Mouse (Mus musculus) thymus, postnatal 14 days (tissue): ENCODE data around the gene Gm11084.
A peak's percentile ranks its signal among the peaks of the same experiment; 100 is the strongest.
"Not testable (repeated sequence)": the region's sequence is repeated elsewhere in the genome, so short reads cannot be mapped to it uniquely, and the experiment has no call there.

Source experiments
- DNase-seq: peaks from one replicate; pipeline ENCODE4 v3.0.0; 2021

The Gm11084 gene

GRCm38 (mm10) chr2:72986616-72987015, at the start of gene Gm11084:
Gene Gm11084, minus strand, starts transcription at chr2:72986716.
- DNase-seq, result no peak

DNA sequence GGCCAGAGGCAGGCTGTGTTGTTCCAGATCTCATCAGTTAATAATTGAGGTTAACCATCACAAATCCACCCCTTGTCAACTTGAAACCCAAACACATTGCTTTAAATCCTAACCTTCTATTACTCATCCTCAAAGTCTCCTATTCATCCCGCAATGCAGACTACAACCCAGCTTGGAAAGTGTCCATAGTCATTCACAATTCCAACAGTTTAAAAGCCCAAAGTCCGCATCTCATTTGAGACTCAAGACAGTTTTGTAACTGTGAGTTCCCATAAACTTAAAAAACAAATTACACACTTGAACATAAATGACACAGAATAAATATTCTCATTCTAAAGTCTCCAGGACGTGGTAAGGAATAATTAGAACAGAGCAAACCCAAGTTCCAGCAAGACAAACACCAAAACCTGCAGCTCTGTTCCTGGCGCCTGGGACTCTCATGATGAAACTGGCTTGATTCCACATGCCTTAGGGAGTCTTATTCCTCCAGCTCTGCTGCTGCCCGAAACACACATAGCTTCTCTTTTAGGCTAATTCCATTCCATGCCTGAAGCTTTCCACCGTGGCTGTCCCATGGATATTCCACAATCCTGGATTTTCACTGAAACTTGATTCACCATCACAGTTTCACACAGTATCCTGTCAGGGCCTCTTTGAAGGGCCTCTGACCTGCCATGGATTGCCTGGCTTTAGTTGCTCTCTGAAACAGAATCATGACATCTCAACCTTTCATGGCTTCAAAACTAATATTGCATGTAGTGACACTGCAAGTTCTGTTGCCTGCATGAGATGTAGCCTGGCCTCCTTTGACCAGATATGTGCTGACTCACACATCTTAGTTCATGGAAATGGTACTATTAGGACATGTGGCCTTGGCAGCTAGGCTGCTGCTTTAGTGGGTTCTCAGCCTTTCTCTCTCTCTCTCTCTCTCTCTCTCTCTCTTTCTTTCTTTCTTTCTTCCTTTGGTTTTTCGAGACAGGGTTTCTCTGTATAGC, 44.8 kb upstream of the Gm11084 start:
- DNase-seq, result no peak

DNA sequence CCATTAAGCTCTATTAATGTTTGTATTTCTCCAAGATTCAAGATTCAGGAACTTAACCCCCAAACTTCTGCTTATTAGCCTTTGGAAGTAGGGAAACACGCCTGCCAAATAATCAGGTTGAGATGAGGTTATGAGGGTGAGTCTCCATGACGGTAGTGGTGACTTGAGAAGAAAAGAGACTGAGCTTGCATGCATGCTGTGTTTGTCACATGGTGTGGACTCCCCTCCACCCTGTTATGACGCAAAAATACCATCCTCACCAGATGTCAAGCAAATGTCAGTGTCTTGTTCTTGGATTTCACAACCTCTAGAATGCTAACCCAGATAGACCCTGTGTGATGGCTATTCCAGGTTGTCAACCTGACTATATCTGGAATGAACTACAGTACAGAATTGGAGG, 43.3 kb upstream of the Gm11084 start:
- DNase-seq, result no peak

DNA sequence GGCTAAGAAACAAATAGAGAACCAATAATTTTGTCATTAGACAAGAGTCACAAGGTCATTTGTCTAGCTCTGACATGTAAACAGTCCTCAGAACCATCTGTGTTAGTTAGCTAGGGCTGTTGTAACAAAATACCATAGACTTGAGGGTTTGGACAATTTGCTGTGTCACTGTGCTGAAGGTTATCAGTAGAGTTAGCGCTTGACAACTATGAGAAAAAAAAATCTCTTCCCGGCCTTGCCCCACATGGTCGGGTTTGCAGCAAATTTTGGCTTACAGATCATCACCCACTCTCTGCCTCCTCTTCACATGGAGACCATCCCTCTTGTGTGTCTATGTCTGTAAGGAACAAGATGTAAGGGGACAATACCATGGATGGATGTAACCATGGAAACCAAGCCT, 41.5 kb upstream of the Gm11084 start:
- DNase-seq, result no peak

DNA sequence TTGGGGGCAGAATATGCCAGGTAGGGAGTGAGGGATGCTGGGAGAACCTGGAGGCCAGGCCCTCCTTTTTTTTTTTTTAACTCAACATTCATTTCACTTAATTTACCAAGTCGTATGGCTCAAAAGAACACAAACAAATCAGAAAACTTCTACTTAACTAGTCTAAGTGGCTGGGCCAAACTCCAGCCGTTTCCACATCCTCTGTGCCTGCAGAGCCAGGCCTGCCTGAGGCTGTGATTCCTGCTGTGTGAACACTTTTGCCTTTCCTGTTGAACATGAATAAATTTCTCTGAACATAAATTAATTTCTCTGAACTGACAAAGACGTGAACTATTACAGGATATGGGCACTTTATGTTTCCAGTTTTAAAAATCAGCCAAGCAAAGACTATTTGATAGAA, 40.6 kb upstream of the Gm11084 start:
- no peak for DNase-seq

DNA sequence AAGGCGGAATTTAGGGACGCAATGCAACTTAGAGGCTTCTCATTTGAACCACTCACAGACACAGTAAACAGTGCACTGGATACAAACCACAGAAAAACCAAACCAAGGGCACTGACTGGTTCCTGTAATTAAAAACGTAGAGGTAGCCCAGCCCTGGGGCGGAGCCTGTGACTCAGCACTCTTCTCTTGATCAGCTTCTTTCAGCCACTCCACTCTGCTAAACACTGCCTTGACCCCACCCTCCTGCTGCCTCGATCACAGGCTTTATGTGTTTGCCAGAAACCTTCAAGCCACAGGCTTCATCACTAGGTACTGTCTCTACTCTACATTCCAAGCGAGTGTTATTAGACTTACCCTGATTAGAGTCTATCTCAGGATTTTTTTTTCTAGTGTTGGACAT, 37.3 kb upstream of the Gm11084 start:
- DNase-seq, result no peak

DNA sequence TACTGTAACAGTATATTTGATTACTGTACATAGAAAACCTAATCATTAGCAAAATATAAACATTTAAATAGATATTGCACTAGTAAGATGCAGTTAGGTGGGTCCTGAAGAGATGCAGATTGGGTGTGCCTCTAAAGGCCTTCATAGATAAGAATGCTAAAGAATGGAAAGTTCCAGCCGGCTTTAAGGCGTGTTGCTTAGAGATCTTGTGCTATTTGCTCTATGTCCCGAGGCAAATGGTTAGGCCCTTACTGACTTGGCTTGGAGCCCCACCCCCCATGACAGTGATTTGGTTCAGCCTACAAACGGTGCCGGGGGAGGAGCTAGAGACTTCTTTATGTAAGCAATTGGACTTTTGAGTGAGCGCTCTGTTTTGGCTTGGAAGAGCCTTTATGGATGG, 34.5 kb upstream of the Gm11084 start:
- no peak for DNase-seq

DNA sequence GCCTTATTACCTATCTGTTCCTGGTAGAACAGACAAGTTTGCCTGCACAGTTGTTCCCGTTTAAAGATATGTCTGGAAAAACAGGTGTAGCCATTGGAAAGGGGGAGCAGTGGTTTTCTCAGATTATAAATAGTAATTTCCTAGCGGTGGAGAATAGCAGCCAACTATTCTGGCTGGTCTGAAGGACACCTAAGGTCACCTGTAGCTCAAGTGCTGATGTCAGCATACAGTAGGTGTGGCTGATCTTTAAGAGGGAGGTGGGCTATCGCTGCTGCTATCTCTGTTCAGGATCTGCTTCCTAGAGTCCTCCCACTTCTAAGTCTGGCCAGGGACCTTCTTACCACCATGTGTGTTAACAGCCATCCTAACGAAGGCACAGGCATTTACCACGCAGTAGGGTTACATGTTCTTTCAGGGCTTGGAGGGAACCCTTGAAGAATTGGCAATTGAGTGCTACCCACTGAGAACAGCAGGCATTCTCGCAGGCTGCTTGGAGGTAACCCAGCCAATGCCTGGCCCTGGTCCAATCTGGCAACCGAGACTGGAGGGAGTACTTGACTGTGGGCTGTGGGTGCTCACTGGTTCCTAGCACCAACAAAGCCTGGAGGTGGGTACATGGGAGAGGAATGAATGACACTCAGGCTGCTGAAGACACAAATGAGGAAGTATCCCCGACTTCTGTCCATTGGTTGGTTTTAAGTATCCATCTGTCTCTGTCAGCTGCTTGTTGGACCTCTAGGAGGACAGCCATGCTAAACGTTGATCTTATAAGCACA, 33.0 kb upstream of the Gm11084 start:
- DNase-seq, result no peak

GRCm38 (mm10) chr2:73014063-73014462, 27.5 kb upstream of the Gm11084 start:
- not testable (repeated sequence) for DNase-seq

GRCm38 (mm10) chr2:73012636-73013035, 26.1 kb upstream of the Gm11084 start:
- DNase-seq, result no peak

GRCm38 (mm10) chr2:73007472-73007871, 21.0 kb upstream of the Gm11084 start:
- DNase-seq, result no peak

- DNase-seq, result no peak
Observed at GRCm38 (mm10) chr2:73005611-73006515, 19.3 kb upstream of the Gm11084 start.

GRCm38 (mm10) chr2:73003751-73004717, 17.5 kb upstream of the Gm11084 start:
- peak; percentile 62 for DNase-seq

DNA sequence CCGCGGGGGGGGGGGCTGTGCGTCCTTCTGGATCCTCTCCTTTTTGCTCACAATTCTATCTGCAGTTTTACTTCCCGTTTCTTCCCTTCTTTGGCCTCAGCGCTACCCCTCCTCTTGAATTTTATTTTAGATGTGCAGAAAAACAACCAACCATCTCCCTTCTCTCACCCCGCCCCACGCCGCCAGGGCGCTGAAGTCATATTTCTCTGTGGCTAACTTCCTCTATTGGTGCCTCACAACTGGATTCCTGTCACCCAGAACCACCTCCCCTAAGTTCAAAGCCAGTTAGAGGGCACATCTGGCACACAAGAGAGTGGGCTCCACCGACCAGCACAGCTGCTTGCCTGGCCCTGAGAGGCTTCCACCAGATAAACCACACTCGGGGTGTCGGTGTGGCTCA, 16.5 kb upstream of the Gm11084 start:
- peak; percentile 83 for DNase-seq

DNA sequence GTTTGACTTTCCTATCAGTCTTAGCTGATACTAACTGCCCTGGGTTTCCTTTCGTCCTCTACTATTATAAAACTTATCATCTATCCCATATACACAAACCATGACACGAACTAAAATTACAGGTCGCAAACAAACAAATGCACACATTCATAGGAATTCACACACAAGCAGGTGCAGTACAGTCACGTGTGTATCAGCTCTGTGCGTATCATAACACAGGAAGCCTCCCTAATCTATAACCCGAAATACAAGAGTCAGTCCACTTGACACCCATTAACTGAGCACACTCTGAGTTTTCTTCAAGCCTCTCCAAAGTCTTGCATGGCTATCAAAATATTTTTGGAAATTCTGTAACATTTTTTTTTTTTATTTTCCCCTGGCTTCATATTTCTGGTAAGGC, 15.9 kb upstream of the Gm11084 start:
- DNase-seq, result no peak

- no peak for DNase-seq
Observed at GRCm38 (mm10) chr2:73001994-73002393, 15.5 kb upstream of the Gm11084 start.

GRCm38 (mm10) chr2:73000194-73000593, 13.7 kb upstream of the Gm11084 start:
- DNase-seq, result no peak

DNA sequence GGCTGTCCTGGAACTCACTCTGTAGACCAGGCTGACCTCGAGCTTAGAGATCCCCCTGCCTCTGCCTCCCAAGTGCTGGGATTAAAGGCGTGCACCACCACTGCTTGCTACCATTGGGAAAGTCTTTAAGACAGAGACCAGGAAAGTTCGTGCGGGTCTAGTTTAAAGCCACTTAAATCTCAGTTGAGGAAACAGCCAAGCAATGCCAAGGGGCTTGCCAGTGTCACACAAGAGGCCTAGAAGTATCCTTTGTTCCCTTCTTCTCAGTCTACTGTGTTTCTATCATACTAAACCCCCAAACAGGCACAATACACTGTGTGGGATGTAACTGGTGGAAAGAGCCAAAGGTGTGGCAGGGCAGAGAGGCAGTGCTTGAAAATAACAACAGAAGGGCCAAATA, 11.1 kb upstream of the Gm11084 start:
- no peak for DNase-seq

DNA sequence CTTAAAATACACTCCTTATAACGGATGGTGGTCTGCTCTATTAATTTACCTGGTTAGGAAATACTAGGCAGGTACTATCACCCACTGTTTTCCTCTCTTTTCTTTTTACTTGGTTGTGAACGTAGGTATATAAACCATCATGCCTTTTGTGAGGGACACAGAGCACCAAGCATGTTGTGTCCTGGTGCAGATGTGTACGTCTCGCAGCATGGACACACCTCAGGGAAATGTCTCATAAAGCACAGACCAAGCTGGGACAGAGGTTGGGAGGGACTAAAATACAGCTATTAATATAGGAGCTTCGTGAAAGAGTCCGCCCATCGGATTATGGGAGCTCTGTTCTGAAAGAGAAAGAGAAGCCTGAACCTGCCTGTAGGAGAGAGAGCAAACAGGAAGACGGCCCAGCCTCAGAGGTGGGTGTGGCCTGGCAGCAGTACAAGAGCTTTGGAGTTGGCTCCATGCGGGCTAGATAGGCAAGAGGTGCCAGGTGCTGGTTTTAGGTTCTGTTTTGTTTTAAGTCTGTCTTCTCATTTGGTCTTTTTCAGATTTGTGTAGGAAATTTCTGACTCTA, 10.4 kb upstream of the Gm11084 start:
- DNase-seq, result peak; percentile 86

DNA sequence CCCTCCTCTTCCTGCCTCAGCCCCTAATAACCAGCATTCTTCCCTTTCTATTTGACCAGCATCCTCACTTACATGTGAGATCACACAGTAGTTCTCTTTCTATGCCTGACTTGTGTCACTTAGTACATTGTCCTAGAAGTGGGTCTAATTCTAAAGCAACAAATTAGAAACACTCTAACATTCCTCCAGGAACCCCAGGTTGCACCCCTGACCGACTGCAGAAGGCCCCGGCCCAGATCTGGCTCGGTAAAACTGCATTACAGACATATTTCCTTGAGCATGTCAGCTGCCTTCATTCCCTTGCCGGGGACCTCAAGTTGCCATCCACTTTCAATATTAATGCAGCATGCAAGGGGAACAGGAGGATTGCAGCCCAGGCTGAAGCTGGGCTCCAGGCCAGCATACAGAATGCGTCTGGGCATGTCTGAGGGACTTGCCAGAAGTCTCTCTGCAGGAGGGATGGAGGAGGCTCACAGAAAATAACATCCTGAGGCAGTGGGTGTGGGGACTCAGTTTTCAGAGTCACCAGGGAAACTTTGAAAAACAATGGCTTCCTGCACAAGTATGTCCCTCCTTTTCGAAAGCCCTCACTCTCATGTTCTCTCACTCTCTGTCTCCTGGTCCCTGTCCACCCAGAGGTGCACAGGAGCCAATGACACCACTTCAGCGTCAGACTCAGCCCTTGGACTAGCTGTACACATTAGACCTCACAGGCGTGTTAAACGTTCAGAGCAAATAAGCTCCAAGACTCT, 9.0 kb upstream of the Gm11084 start:
- DNase-seq, result peak; percentile 43
